Mouse (Mus musculus): Measurements from ENCODE around the gene Nxph3.

DNA sequence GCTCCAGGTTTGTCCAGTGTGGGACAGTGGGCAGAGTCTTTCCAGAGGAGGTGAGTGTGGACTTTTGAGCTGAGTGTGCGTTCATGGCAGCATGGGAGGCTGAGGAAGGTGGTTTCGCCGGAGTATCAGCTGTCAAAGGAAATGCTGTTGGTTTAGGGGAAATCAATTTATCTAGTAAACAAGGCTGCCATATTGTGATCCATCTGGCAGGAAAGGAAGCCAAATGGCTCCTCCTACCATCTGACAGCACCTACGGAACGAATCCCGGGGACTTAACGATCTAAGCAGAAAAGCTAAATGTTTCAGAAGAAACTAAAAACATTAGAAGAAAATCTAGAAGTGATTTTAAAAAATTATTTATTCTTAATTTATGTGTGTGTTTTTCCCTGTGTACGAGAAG, 12.9 kb upstream of the Nxph3 start:
- TF ChIP-seq CTCF (IDR thresholded peaks at IDR 0.05; ENCODE audit: borderline replicate concordance, control insufficient read depth, extremely low read depth, insufficient read depth, low read length, poor library complexity) (no peak), POLR2A (IDR thresholded peaks at IDR 0.05; ENCODE audit: control insufficient read depth, extremely low read depth, insufficient read depth, low read length, poor library complexity) (no peak)
